Mouse (Mus musculus) kidney, adult 9 months (tissue): Measurements from ENCODE around the gene Ldah.
A peak's percentile ranks its signal among the peaks of the same experiment; 100 is the strongest.
"Not testable (repeated sequence)": the region's sequence is repeated elsewhere in the genome, so short reads cannot be mapped to it uniquely, and the experiment has no call there.

ENCODE experiments used
- DNase-seq: peaks from one replicate; pipeline ENCODE4 v3.0.0; 2022

The Ldah gene

GRCm38 (mm10) chr12:8207978-8208403, at the start of gene Ldah:
Ldah (plus strand) TSS chr12:8208107.
- DNase-seq, result peak; percentile 86

GRCm38 (mm10) chr12:8167743-8168142, 40.2 kb upstream of the Ldah start:
- no peak for DNase-seq

- DNase-seq, result no peak
Observed at GRCm38 (mm10) chr12:8180921-8181320, 27.0 kb upstream of the Ldah start.

- DNase-seq, result no peak
Observed at GRCm38 (mm10) chr12:8181744-8182143, 26.2 kb upstream of the Ldah start.

- DNase-seq, result no peak
Observed at GRCm38 (mm10) chr12:8184518-8184917, 23.4 kb upstream of the Ldah start.

GRCm38 (mm10) chr12:8188161-8188560, 19.7 kb upstream of the Ldah start:
- no peak for DNase-seq

GRCm38 (mm10) chr12:8188796-8189535, 18.9 kb upstream of the Ldah start:
- DNase-seq, result not testable (repeated sequence)

- no peak for DNase-seq
Observed at GRCm38 (mm10) chr12:8189722-8190121, 18.2 kb upstream of the Ldah start.

GRCm38 (mm10) chr12:8205721-8206120, 2.2 kb upstream of the Ldah start:
- no peak for DNase-seq

GRCm38 (mm10) chr12:8207578-8207977, 329 bp upstream of the Ldah start:
- DNase-seq, result no peak

GRCm38 (mm10) chr12:8216392-8217280, 8.7 kb downstream of the Ldah start:
- DNase-seq, result peak; percentile 37

GRCm38 (mm10) chr12:8223036-8223435, 15.1 kb downstream of the Ldah start:
- DNase-seq, result no peak

GRCm38 (mm10) chr12:8231101-8231500, 23.2 kb downstream of the Ldah start:
- no peak for DNase-seq

- peak; percentile 69 for DNase-seq
Observed at GRCm38 (mm10) chr12:8232679-8233078, 24.8 kb downstream of the Ldah start.

- no peak for DNase-seq
Observed at GRCm38 (mm10) chr12:8242181-8242580, 34.3 kb downstream of the Ldah start.

- no peak for DNase-seq
Observed at GRCm38 (mm10) chr12:8244746-8245145, 36.8 kb downstream of the Ldah start.

- DNase-seq, result no peak
Observed at GRCm38 (mm10) chr12:8260297-8260696, 52.4 kb downstream of the Ldah start.

GRCm38 (mm10) chr12:8266311-8266710, 58.4 kb downstream of the Ldah start:
- peak; percentile 81 for DNase-seq

GRCm38 (mm10) chr12:8269627-8270026, 61.7 kb downstream of the Ldah start:
- DNase-seq, result no peak

GRCm38 (mm10) chr12:8271405-8271804, 63.5 kb downstream of the Ldah start:
- DNase-seq, result peak; percentile 56

GRCm38 (mm10) chr12:8273471-8274171, 65.7 kb downstream of the Ldah start:
- no peak for DNase-seq

GRCm38 (mm10) chr12:8275424-8275823, 67.5 kb downstream of the Ldah start:
- no peak for DNase-seq
